Mouse (Mus musculus): Measurements from ENCODE around the gene 4930590J08Rik. TPM values are rescaled to one million over a fixed set of nuclear protein-coding genes. Genes with fewer than 3 reads are reported as not detected.

4930590J08Rik gene
- total RNA-seq, 2 experiments from 2014 or later: 0.51 to 1.1 TPM

DNA sequence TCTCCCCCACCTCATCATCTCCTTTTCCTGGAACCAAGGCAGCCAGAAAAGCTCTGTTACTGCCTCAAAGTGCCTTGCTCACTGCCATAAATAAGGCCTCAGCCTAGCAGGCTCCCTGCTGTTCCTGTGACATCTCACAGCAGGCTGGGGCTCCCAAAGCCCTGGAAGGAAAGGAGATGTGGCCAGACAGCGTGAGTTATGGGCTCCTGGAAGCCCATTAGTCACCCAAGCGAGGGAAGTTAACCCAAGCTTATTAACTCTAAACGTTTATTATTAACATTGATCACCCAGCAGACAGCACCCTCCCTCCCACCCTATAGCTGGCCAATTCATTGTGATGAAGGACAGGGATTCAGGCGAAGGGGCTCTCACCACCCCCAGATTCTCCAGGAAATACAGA lies 60.8 kb downstream of the 4930590J08Rik start:
- no peak for DNase-seq

DNA sequence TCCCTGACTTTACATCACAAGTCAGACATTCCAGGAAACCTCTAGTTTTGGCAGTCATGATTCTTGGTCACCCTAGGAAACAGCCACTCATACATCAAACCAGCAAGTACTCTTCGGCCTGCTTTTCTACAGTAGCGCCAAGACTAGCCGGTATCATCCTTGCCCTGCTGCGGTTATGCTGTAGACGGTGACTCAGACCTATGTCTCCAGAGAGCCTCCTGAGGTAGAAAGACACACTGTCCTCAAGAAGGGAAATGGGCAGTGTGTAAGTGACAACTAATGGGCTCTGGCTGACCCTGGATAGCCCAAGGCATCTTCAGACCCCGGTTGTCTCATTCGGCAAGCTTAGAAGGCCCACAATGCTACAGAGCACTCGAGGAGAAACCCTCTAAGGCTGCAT lies 62.5 kb downstream of the 4930590J08Rik start:
- DNase-seq: no peak

DNA sequence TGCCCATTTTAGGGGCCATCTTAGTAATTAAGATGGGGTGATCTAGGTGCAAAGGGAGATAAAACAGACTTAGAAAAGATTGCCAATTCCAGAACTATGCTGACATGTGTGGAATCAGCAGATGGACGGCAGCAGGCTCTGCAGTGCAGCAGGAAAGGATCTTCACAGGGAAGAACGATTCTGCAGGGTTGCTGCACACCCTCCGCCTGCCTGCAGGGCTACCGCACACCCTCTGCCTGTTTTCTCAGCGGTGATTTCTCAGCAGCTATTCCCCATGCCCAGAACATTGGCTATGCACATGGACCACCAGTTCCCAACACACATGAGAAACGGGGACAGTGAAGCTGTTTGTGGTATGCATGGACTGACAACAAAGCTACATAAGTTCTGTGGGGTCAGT lies 63.4 kb downstream of the 4930590J08Rik start:
- no peak for DNase-seq

DNA sequence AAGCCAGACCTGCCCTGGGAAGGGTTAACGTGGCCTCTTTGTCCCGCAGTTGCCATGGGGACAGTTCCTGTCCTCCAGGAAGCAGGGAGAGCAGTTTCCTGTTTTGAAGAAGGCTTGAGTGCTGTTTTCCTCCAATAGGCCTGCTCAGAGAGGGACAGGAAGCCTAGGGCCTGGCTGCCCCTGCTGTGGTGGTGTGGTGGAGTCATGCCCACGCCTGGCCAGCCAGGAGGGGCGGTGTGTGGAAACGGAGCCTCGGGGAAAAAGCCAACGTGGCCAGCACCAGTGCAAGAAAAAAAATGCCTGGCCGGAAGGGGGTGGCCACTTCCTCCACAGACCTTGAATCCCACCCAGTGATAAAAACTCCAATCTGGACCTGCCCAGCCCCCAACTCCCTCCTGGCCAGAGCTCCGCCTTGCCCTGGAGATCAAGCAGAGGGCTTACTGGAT lies 69.6 kb downstream of the 4930590J08Rik start:
- peak; percentile 78 for DNase-seq

DNA sequence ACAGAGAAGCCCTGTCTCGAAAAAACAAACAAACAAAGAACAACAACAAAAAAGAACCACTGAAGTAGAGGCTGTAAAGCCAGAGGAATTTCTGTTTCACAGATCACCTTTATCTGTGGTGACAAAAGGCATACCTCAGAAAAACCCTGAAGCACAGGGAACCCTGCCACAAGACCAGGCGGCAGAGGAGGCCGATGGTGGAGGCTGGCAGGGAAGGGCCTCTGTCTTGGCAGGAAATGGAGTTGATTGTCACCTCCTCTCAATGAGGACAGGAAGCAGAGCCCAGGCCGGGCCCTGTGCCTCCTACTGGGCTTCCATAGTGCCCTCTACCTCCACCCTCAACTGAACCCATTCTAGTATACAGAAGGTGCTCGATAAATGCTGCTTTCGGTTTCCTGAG lies 71.4 kb downstream of the 4930590J08Rik start:
- DNase-seq: no peak

DNA sequence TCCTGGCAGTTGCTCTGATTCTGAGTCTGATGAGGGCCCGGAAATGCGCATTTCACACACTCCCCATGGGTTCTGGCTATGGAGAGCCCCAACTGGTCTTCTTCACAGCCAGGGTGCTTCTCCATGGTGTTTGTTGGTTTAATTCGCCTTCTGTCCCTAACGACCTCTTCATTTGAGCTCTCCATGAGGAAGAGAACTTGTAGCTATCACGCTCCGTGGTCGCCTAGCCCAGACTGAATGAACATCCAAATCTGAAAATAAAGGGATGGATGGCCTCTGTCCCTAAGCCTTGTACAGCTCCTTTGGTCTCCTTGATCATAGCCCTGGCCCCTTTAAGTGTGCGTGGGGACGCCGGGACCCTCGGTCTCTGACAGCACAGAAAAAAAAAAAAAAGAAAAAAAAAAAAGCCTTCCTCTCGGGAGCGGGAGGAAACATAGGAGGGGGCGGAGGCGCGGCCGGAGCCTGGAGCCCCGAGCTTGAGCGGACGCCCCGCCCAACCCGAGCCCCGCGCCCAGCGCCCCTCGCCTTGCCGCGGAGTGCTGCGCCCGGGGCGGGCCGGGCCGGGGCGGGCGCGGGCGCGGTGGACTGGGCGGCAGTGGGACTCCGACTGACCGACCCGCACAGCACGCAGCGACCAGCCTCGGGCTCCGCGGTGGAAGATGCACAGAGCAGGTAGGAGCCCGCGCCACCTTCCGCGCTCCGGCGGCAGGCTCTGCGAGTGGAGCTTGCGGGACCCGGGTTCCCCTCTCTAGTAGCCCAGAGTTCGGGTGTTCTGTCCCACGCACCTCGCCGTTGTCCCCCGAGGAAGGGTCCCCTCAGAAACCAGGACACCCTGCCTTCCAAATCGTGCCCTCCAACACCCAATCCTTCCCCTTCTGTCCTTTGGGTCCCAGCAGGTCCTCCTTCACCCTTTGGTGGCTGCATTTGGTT lies 76.0 kb downstream of the 4930590J08Rik start, which contains the start of gene Fgd5:
TSS of gene Fgd5 (plus strand) at position 508 of the 930 bp plus-strand sequence.
- peak; percentile 50 for DNase-seq

DNA sequence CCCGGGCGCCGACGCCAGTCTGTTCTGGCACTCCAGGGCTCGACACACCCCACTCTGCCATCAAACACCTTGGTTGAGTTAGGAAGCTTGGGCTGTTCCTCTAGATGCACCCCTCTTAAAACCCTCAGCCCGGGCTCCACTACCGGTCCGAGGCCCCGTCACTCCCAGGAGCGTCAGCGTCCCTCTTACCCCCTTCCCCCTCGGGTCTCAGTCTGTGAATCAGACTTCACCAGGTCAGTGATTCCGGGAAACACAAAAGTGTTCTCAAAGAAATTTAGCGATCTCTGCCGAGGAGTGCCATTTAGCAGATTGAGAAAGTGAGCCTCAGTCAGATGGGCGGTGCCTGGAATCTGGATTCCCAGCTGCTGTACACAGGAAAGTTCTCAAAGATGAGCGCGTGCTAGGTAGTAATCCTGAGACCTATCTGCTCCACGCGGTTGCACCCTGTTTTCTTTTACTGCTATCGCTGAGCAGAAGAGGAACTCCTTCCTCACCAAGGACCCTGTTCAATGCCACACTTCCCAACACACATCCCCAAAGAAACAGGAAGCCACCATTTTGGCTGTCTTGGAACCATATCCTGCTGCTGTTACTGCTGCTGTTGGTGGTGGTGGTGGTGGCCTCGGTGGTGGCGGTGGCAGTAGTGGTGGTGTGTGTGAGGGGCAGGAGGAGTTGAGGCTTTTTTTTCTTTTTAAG lies 76.8 kb downstream of the 4930590J08Rik start:
- no peak for DNase-seq

DNA sequence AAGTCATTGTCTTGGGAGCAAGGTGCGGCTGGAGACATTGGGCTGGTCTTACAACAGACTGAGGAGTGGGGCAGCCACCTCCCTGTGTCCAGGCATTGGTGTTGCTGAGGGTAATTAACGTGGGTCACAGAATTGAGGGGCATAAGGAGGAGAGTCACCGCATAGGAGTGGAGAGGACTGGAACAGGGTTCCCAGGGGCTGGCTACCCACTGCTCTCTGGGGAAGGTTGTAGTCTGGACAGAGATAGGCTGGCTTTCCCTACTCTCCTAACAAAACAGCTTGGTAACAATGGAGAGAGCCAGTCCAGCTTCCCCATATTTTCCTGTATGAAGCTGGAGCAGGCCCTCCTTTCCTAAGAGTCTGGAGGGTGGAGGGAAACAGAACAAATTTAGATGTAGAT lies 77.4 kb downstream of the 4930590J08Rik start:
- DNase-seq: no peak

DNA sequence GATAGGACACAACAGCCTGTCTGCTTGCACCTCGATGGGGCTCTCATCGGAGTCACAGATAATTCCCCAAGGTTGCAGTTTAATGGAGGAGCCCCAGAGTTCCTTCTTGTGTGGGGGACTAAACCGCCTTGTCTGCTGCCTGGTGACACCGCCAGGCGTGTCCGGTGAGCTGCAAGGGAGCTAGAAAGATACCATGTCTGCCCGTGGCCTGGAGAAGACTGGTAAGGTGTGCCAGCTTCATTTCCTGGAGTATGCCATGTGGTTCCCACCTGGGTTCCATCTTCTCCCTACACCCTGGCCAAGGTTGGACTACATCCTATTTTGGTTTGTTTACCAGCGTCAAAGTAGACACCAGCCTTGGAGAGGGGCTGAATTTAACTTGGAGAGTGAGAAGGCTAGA lies 87.5 kb downstream of the 4930590J08Rik start:
- no peak for DNase-seq

DNA sequence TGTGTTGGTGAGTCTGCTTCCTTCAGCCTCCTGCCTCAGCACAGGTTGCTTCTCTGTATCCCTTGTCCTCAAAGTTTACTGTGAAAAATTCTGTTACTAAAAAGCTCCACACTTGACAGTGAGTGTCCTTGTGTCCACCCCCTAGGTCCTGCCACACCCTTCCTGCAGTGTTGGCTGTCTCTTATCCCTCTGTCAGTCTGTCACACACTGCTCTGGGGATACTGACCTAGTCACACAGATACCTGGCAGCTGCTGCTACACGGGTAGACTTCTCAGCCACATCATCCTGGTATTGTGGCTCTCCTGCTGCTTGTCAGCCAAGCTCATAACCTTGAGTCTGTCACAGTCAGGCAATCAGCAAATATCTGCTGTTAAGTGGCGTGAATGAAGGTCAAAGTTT lies 90.2 kb downstream of the 4930590J08Rik start:
- DNase-seq: no peak

DNA sequence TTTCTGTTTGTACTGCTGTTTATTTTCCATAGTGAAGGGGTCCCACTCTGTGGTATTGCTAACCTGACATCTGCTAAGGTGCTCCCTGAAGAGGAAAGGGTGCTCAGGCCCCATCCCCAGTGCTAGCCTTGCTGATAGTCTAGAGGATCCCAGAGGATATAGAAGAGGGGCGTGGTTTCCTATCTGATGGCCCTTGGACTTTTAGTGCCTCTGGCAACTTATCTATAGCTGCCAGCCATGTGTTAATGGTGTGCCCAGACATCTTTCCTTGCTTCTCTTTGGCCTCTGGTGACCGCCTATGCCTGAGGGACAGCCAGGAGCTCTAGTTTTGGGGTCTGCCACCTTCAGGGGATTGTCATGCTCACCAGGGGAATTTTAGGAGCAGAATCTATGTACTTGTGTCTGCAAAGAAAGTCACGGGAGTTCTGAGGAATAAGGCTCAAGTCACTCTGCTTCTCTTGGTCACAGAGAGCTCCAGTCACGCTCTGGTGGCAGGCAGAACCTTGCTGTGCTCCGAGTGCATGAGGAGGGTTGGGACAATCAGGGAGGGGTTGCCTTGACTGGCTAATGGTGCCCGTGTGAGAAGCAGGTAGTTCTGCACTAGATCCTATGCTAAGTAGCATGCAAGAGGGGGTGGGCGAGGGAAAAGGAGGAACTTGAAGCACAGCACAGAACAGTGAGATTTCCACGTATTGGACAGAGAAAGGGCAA lies 91.3 kb downstream of the 4930590J08Rik start:
- DNase-seq: no peak

DNA sequence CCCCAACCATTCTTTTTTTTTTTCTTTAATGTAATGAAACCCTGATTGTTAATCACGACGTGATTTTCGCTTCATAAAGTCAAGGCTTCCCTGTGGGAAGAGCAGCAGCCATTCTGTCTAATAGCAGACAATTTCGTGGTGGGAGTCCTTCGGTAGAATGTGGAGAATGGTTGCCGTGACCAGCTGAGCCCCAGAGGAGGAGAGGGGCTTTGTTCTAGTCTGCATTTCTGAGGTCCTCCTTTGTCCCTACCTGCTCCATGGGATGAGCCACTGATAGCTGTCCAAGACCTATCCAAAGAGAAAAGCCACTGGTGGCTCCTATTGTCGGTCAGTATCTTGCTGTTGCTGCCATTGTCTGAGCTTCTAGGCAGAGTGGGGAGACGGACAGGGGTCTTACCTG lies 93.5 kb downstream of the 4930590J08Rik start:
- no peak for DNase-seq

Other genes starting within 250 kb of the 4930590J08Rik start
- 10 to 100 TPM; 52.1 to 57.8 TPM for gene Slc6a6, start 218.8 kb upstream of the 4930590J08Rik start, total RNA-seq (2021)
- 1 to 10 TPM; 3.9 to 5.3 TPM for gene Grip2, start 75.6 kb upstream of the 4930590J08Rik start, total RNA-seq (2021)
- 1 to 10 TPM; 7.7 to 8.4 TPM for gene Ccdc174, start 24.8 kb upstream of the 4930590J08Rik start, total RNA-seq (2021)
- gene Fgd5, start 76.1 kb downstream of the 4930590J08Rik start, total RNA-seq (2021): 10 to 100 TPM in 1 of 2 experiments, 1 to 10 TPM in 1; 9.9 to 10.9 TPM
- gene Nr2c2, start 188.6 kb downstream of the 4930590J08Rik start, total RNA-seq (2021): 10 to 100 TPM; 18.0 to 19.6 TPM

Data from gastrocnemius, postnatal 25 days (tissue).